Mouse (Mus musculus) liver, adult 2 months (tissue): ENCODE measurements at regions not wholly inside any gene's neighbourhood (a gene's known extent, or its start where the extent isn't known, plus 50 kb on each side); places are given as distances from the start of the nearest gene placed in this dataset.

ENCODE experiments used
- DNase-seq: peaks from one replicate; pipeline ENCODE4 v3.0.0-alpha.2; 2011; ENCODE audit warnings: low read depth, low spot score; ENCODE audit errors: extremely low read depth
- H3K27ac ChIP-seq: fragments of 200-500 bp; replicated peaks from 2 replicates; pipeline ENCODE4 v1.5.1; 2012; ENCODE audit warnings: low read depth, mild to moderate bottlenecking, control low read depth, inconsistent platforms, low read length; ENCODE audit not compliant: insufficient read depth
- H3K27me3 ChIP-seq: fragments of 200-500 bp; 2 replicates; pipeline ENCODE4 v1.6.1; 2012; ENCODE audit warnings: mild to moderate bottlenecking, moderate library complexity, low read length, inconsistent platforms; ENCODE audit not compliant: control insufficient read depth, insufficient read depth
- H3K36me3 ChIP-seq: fragments of 200-500 bp; 2 replicates; pipeline ENCODE4 v1.6.1; 2012; ENCODE audit warnings: low read length, inconsistent platforms; ENCODE audit not compliant: control insufficient read depth, insufficient read depth
- H3K4me1 ChIP-seq: fragments of 200-500 bp; 2 replicates; pipeline ENCODE4 v1.6.1; 2011; ENCODE audit warnings: low read length; ENCODE audit not compliant: control insufficient read depth, insufficient read depth
- H3K4me3 ChIP-seq: fragments of 200-500 bp; 2 replicates; pipeline ENCODE4 v1.5.1; 2011; ENCODE audit warnings: low read depth, mild to moderate bottlenecking, control low read depth, low read length, moderate library complexity; ENCODE audit not compliant: insufficient read depth
- H3K79me2 ChIP-seq: fragments of 200-500 bp; 2 replicates; pipeline ENCODE4 v1.6.1; 2012; ENCODE audit warnings: inconsistent platforms, mild to moderate bottlenecking, low read length, moderate library complexity; ENCODE audit not compliant: control insufficient read depth, insufficient read depth
- H3K9ac ChIP-seq: fragments of 200-500 bp; 2 replicates; pipeline ENCODE4 v1.6.1; 2012; ENCODE audit warnings: low read depth, mild to moderate bottlenecking, control low read depth, inconsistent platforms, low read length
- CTCF ChIP-seq: fragments of 200-500 bp; IDR thresholded peaks from 2 replicates; pipeline ENCODE4 v1.5.1; 2011; ENCODE audit warnings: low read depth, low read length, control low read depth
- POLR2A ChIP-seq: fragments of 200-500 bp; IDR thresholded peaks from 2 replicates; pipeline ENCODE4 v1.6.1; 2011; ENCODE audit warnings: low read length, control low read depth; ENCODE audit not compliant: insufficient read depth; ENCODE audit errors: extremely low read depth
- WGBS: fragments of 180-500 bp; shearing (Covaris S2); methylation state at CpG from one replicate; pipeline ENCODE4 v1.1.7; 2018; 5-methylcytosine and 5-hydroxymethylcytosine counted together

DNA sequence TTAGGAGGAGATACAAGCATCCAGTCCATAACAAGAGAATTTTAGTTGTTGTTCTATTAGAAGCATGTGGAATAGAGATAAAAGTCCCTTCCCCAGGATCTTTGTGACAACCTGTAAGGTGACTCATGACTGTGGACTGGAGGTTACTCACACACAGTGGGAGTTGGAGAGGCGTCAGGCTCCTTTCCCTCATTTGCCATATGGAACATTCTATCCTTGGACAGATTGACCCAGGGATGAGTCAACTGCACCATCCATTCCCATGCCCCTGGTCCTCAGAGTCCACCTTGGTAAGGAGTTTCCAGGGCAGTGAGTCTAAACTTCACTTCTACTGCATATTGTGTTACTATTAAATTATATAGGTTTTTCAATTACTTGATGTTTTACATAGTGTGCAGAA, 444.9 kb upstream of the Mon1b start:
- H3K27ac ChIP-seq, result no peak overlapping the region
- no peaks in the 10 kb centered on the region for H3K4me1 ChIP-seq
- H3K4me3 ChIP-seq, result no peak overlapping the region
- 73% methylated on average over 1 of the region's 1 CpGs for WGBS
- no peaks in the 10 kb centered on the region for H3K27me3 ChIP-seq
- H3K79me2 ChIP-seq, result no peaks in the 10 kb centered on the region
- DNase-seq, result no peak
- no peak for TF ChIP-seq CTCF
- no peak for TF ChIP-seq POLR2A
- H3K9ac ChIP-seq, result no peak overlapping the region
- H3K36me3 ChIP-seq, result no peaks in the 10 kb centered on the region

DNA sequence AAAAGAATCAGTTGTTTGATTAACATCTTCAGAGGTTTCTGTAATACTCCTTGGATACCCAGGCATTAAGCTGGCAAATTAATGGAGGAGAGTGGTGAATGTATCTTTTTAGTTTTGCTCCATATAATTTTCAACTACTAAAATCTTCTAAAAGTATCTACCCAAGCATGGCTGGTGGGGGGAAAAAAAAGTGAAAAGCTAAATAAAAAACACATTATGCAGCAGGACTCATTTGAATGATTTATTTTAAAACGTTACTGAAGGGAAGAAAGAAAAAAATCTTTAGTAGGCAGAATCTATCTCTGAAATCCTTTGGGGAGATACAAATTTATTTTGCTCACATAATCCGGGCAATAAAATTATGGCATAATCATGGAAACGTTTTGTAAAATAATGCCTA, 443.9 kb upstream of the Mon1b start:
- H3K4me3 ChIP-seq, result no peak overlapping the region
- no peaks in the 10 kb centered on the region for H3K79me2 ChIP-seq
- H3K36me3 ChIP-seq, result no peaks in the 10 kb centered on the region
- TF ChIP-seq POLR2A (no peak), CTCF (no peak)
- H3K4me1 ChIP-seq, result no peaks in the 10 kb centered on the region
- no peak overlapping the region for H3K27ac ChIP-seq
- H3K9ac ChIP-seq, result no peak overlapping the region
- 72% methylated on average over 3 of the region's 3 CpGs for WGBS
- no peak for DNase-seq
- no peaks in the 10 kb centered on the region for H3K27me3 ChIP-seq
